Mouse (Mus musculus): Measurements from ENCODE around the gene Alk.

DNA sequence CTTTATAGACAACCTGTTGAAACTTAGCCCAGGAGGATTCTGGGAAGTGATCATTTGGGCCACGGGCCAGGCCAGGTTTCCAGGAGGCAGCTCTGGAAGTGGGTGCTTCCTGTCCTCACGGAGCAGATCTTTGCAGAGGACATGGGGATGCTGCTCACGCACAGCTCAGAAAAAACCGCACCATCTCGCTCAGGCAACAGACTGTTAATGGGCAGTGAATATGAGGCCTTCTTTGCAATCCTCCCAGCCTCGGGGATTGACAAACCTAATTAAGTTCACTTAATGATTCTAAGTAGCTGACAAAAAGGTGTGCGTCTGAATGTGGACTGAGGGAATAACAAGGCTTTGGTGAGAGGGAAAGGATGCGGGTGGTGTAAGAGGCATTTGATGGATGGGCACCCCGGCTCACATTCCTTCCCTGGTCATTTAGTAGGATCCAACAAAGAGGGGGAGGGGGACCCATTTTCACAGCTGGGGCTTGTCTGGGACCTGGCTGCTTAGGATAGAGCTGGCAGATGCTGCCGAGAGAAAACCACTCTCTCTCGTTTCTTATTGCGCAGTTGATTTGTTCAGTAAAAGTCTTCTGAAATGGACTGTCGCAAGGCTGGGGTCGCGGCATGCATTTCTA is 650.1 kb downstream of the Alk start:
- no peak for TF ChIP-seq POLR2A (IDR thresholded peaks at IDR 0.05; ENCODE audit: control insufficient read depth, extremely low read depth, insufficient read depth, low read length, poor library complexity)
- TF ChIP-seq CTCF (IDR thresholded peaks at IDR 0.05; ENCODE audit: borderline replicate concordance, control insufficient read depth, extremely low read depth, insufficient read depth, low read length, poor library complexity), result no peak

Data from thymus, adult 2 months (tissue).